8 mouse cellular contexts compared by ENCODE assay signal in genomic region chr9:62366478-62367458, GRCm38 (mm10). TPM values are rescaled to one million over a fixed set of nuclear protein-coding genes. Genes with fewer than 3 reads are reported as not detected.
A peak's percentile ranks its signal among the peaks of the same experiment; 100 is the strongest.
DNase-seq lines count a peak whose midpoint lies in the region; ATAC-seq and TF ChIP-seq lines count a peak whose summit lies in the region.

No protein-coding gene starts in this region.

- TF ChIP-seq EP300 in stomach, postnatal 0 days (optimal IDR thresholded peaks at IDR 0.05) = no peak

- 47% methylated on average over 23 of the region's 23 CpGs for WGBS in stomach, postnatal 0 days

- TF ChIP-seq CTCF in testis, adult 2 months (IDR thresholded peaks at IDR 0.05; ENCODE audit: control insufficient read depth, insufficient read depth, insufficient replicate concordance, low read depth, low read length) = no peak
- TF ChIP-seq CTCF in stomach, postnatal 0 days (IDR thresholded peaks at IDR 0.05; ENCODE audit: low read depth) = no peak

- TF ChIP-seq POLR2A in testis, adult 2 months (IDR thresholded peaks at IDR 0.05; ENCODE audit: control insufficient read depth, low read depth, low read length) = no peak

- no peaks in the 10 kb centered on the region for H3K9me3 ChIP-seq in stomach, postnatal 0 days (ENCODE audit: control insufficient read depth, low read length)

- H3K4me1 ChIP-seq in testis, adult 2 months (ENCODE audit: control insufficient read depth, insufficient read depth, low read length) = peaks cover 31% of the 10 kb centered on the region
- peaks cover 20% of the 10 kb centered on the region for H3K4me1 ChIP-seq in stomach, postnatal 0 days (replicated peaks; ENCODE audit: control insufficient read depth, insufficient read depth)

- no peak for ATAC-seq in stomach, postnatal 0 days (ENCODE audit: low FRiP score, low TSS enrichment)

- DNase-seq in cerebellum, postnatal 25 days = peak; percentile 40 to 55
- DNase-seq in cerebellum, adult 11-12 months = no peak
- DNase-seq in testis, postnatal 10 days (ENCODE audit: low spot score) = no peak
- DNase-seq in kidney, postnatal 14 days = peak; percentile 22
- no peak for DNase-seq in stomach, postnatal 0 days (ENCODE audit: low spot score)
- no peak for DNase-seq in thymus, postnatal 4 days
- DNase-seq in spleen, postnatal 36 days (ENCODE audit: low spot score in 2 of 2) = no peak

- H3K4me3 ChIP-seq in testis, adult 2 months (ENCODE audit: control insufficient read depth, low read depth, low read length) = no peak overlapping the region
- no peak overlapping the region for H3K4me3 ChIP-seq in stomach, postnatal 0 days (ENCODE audit: low read depth, low read length)

- no peak overlapping the region for H3K9ac ChIP-seq in stomach, postnatal 0 days (ENCODE audit: low read length)

- peak overlapping the region; percentile 63 for H3K27ac ChIP-seq in testis, adult 2 months (ENCODE audit: control insufficient read depth, insufficient read depth, low read depth, low read length)
- H3K27ac ChIP-seq in stomach, postnatal 0 days (replicated peaks) = peak overlapping the region; percentile 53

- H3K36me3 ChIP-seq in testis, adult 2 months (ENCODE audit: control insufficient read depth, insufficient read depth, low read length) = no peaks in the 10 kb centered on the region
- H3K36me3 ChIP-seq in stomach, postnatal 0 days (ENCODE audit: control insufficient read depth, insufficient read depth, low read length) = no peaks in the 10 kb centered on the region

- no peak overlapping the region for H3K4me2 ChIP-seq in stomach, postnatal 0 days (replicated peaks; ENCODE audit: low read depth)

- H3K27me3 ChIP-seq in testis, adult 2 months (ENCODE audit: control insufficient read depth, insufficient read depth, low read length) = no peaks in the 10 kb centered on the region
- no peaks in the 10 kb centered on the region for H3K27me3 ChIP-seq in stomach, postnatal 0 days (ENCODE audit: control insufficient read depth, insufficient read depth, low read length)

RNA-seq across cellular contexts. Expression of gene Anp32a, which starts 25.7 kb away (rescaled TPM):
- 5.6 and 7.2 TPM in 2 replicates for polyA plus RNA-seq in testis, adult 2 months (2012; rRNA removed)
- 67.9 and 89.9 TPM in 2 replicates for polyA plus RNA-seq in stomach, postnatal 0 days (2015; fragmentation: Nextera tagmentation; extraction: Ambion mirVana)

Comparison
In these comparisons a context has a peak if more than half of its experiments do, and no peak if none do; other contexts are left out.
1. DNase-seq: peak in cerebellum, postnatal 25 days (2 of 2) and kidney, postnatal 14 days (single experiment); none in cerebellum, adult 11-12 months (single experiment), testis, postnatal 10 days (single experiment), stomach, postnatal 0 days (single experiment), thymus, postnatal 4 days (single experiment) and spleen, postnatal 36 days (0 of 2).